Mouse (Mus musculus): Measurements from ENCODE around the gene Whrn. TPM values are rescaled to one million over a fixed set of nuclear protein-coding genes. Genes with fewer than 3 reads are reported as not detected.

Gene Whrn
- polyA plus RNA-seq, 1 experiment from 2014 or later = 10.0 TPM

GRCm38 (mm10) chr4:63489676-63490075 is 6.1 kb downstream of the Whrn start:
- 78% methylated on average over 10 of the region's 10 CpGs for WGBS
- Histone ChIP-seq H3K27me3 (replicated peaks) (peaks cover 7% of the 10 kb centered on the region), H3K9ac (no peak overlapping the region), H3K4me3 (no peak overlapping the region), H3K9me3 (no peaks in the 10 kb centered on the region), H3K36me3 (no peaks in the 10 kb centered on the region), H3K4me2 (replicated peaks) (no peak overlapping the region), H3K4me1 (peaks cover 30% of the 10 kb centered on the region; the same call in 1 of the 2 replicates), H3K27ac (no peak overlapping the region)
- no peak for ATAC-seq (ENCODE audit: low FRiP score, low read depth)

- 92% methylated on average over 2 of the region's 2 CpGs for WGBS
- Histone ChIP-seq H3K4me3 (no peak overlapping the region), H3K27ac (no peak overlapping the region), H3K9ac (no peak overlapping the region), H3K27me3 (replicated peaks) (peaks cover 4% of the 10 kb centered on the region; the same call in 1 of the 2 replicates), H3K4me1 (peaks cover 24% of the 10 kb centered on the region), H3K9me3 (no peaks in the 10 kb centered on the region), H3K36me3 (no peaks in the 10 kb centered on the region), H3K4me2 (replicated peaks) (no peak overlapping the region)
- no peak for ATAC-seq (ENCODE audit: low FRiP score, low read depth)
Observed at GRCm38 (mm10) chr4:63487916-63488315, 7.9 kb downstream of the Whrn start.

- no peaks in the 10 kb centered on the region; the same call in 1 of the 2 replicates for H3K27me3 ChIP-seq (replicated peaks)
- H3K4me2 ChIP-seq (replicated peaks) = no peak overlapping the region
- H3K9me3 ChIP-seq = no peaks in the 10 kb centered on the region
- peaks cover 19% of the 10 kb centered on the region for H3K4me1 ChIP-seq
- no peak overlapping the region for H3K27ac ChIP-seq
- no peak for ATAC-seq (ENCODE audit: low FRiP score, low read depth)
- no peak overlapping the region for H3K4me3 ChIP-seq
- WGBS = 78% methylated on average over 6 of the region's 6 CpGs
- no peak overlapping the region for H3K9ac ChIP-seq
- no peaks in the 10 kb centered on the region for H3K36me3 ChIP-seq
Observed at GRCm38 (mm10) chr4:63487256-63487655, 8.5 kb downstream of the Whrn start.

GRCm38 (mm10) chr4:63486523-63486922 is 9.3 kb downstream of the Whrn start:
- no peak for ATAC-seq (ENCODE audit: low FRiP score, low read depth)
- Histone ChIP-seq H3K4me1 (peaks cover 19% of the 10 kb centered on the region), H3K9ac (no peak overlapping the region), H3K27me3 (replicated peaks) (no peaks in the 10 kb centered on the region), H3K36me3 (no peaks in the 10 kb centered on the region), H3K4me3 (no peak overlapping the region), H3K27ac (no peak overlapping the region), H3K4me2 (replicated peaks) (no peak overlapping the region), H3K9me3 (no peaks in the 10 kb centered on the region)
- WGBS = 36% methylated on average over 4 of the region's 4 CpGs

GRCm38 (mm10) chr4:63483741-63484140 is 12.1 kb downstream of the Whrn start:
- Histone ChIP-seq H3K36me3 (no peaks in the 10 kb centered on the region), H3K9ac (no peak overlapping the region), H3K27me3 (replicated peaks) (no peaks in the 10 kb centered on the region), H3K4me2 (replicated peaks) (no peak overlapping the region), H3K4me3 (no peak overlapping the region), H3K27ac (no peak overlapping the region), H3K4me1 (peaks cover 27% of the 10 kb centered on the region), H3K9me3 (no peaks in the 10 kb centered on the region)
- no peak for ATAC-seq (ENCODE audit: low FRiP score, low read depth)
- WGBS = 28% methylated on average over 7 of the region's 7 CpGs

- Histone ChIP-seq H3K9me3 (no peaks in the 10 kb centered on the region), H3K4me1 (peaks cover 18% of the 10 kb centered on the region), H3K9ac (no peak overlapping the region), H3K4me2 (replicated peaks) (0 out of 2 replicates have a peak overlapping the region, but pooled peaks have one; percentile 2), H3K27ac (no peak overlapping the region), H3K27me3 (replicated peaks) (no peaks in the 10 kb centered on the region), H3K36me3 (no peaks in the 10 kb centered on the region), H3K4me3 (no peak overlapping the region)
- 39% methylated on average over 11 of the region's 11 CpGs for WGBS
- no peak for ATAC-seq (ENCODE audit: low FRiP score, low read depth)
Observed at GRCm38 (mm10) chr4:63480845-63481167, 15.0 kb downstream of the Whrn start.

GRCm38 (mm10) chr4:63480098-63480844 is 15.5 kb downstream of the Whrn start:
- Histone ChIP-seq H3K27me3 (replicated peaks) (no peaks in the 10 kb centered on the region), H3K36me3 (no peaks in the 10 kb centered on the region), H3K4me2 (replicated peaks) (0 out of 2 replicates have a peak overlapping the region, but pooled peaks have one; percentile 2), H3K4me3 (no peak overlapping the region), H3K9me3 (no peaks in the 10 kb centered on the region), H3K27ac (no peak overlapping the region; the same call in 1 of the 2 replicates), H3K9ac (no peak overlapping the region), H3K4me1 (peaks cover 23% of the 10 kb centered on the region)
- 31% methylated on average over 11 of the region's 11 CpGs for WGBS
- ATAC-seq (ENCODE audit: low FRiP score, low read depth) = peak; percentile 26; the same call in 1 of the 2 replicates

GRCm38 (mm10) chr4:63478036-63478435 is 17.8 kb downstream of the Whrn start:
- peaks cover 27% of the 10 kb centered on the region for H3K4me1 ChIP-seq
- no peaks in the 10 kb centered on the region for H3K27me3 ChIP-seq (replicated peaks)
- H3K9me3 ChIP-seq = no peaks in the 10 kb centered on the region
- H3K4me3 ChIP-seq = no peak overlapping the region
- no peak overlapping the region for H3K4me2 ChIP-seq (replicated peaks)
- H3K9ac ChIP-seq = no peak overlapping the region
- 83% methylated on average over 7 of the region's 7 CpGs for WGBS
- H3K36me3 ChIP-seq = no peaks in the 10 kb centered on the region
- ATAC-seq (ENCODE audit: low FRiP score, low read depth) = no peak
- H3K27ac ChIP-seq = no peak overlapping the region

- H3K9ac ChIP-seq = no peak overlapping the region
- no peaks in the 10 kb centered on the region for H3K36me3 ChIP-seq
- WGBS = 91% methylated on average over 6 of the region's 6 CpGs
- ATAC-seq (ENCODE audit: low FRiP score, low read depth) = no peak
- no peak overlapping the region for H3K4me2 ChIP-seq (replicated peaks)
- peaks cover 27% of the 10 kb centered on the region for H3K4me1 ChIP-seq
- H3K27ac ChIP-seq = no peak overlapping the region
- no peak overlapping the region for H3K4me3 ChIP-seq
- no peaks in the 10 kb centered on the region for H3K9me3 ChIP-seq
- H3K27me3 ChIP-seq (replicated peaks) = no peaks in the 10 kb centered on the region
Observed at GRCm38 (mm10) chr4:63476891-63477290, 18.9 kb downstream of the Whrn start.

GRCm38 (mm10) chr4:63475208-63475607 is 20.6 kb downstream of the Whrn start:
- H3K4me3 ChIP-seq = no peak overlapping the region
- H3K27me3 ChIP-seq (replicated peaks) = no peaks in the 10 kb centered on the region
- ATAC-seq (ENCODE audit: low FRiP score, low read depth) = no peak
- no peak overlapping the region for H3K27ac ChIP-seq
- 55% methylated on average over 3 of the region's 3 CpGs for WGBS
- H3K4me1 ChIP-seq = peaks cover 20% of the 10 kb centered on the region
- no peaks in the 10 kb centered on the region for H3K36me3 ChIP-seq
- no peak overlapping the region for H3K4me2 ChIP-seq (replicated peaks)
- no peak overlapping the region for H3K9ac ChIP-seq
- no peaks in the 10 kb centered on the region for H3K9me3 ChIP-seq

- no peak overlapping the region for H3K27ac ChIP-seq
- 9% methylated on average over 2 of the region's 2 CpGs for WGBS
- peak; percentile 13; the same call in 1 of the 2 replicates for ATAC-seq (ENCODE audit: low FRiP score, low read depth)
Observed at GRCm38 (mm10) chr4:63474439-63474838, 21.4 kb downstream of the Whrn start.

GRCm38 (mm10) chr4:63467338-63467737 is 28.5 kb downstream of the Whrn start:
- Histone ChIP-seq H3K27ac (no peak overlapping the region), H3K4me2 (replicated peaks) (no peak overlapping the region), H3K27me3 (replicated peaks) (no peaks in the 10 kb centered on the region), H3K4me1 (0 out of 2 replicates have a peak, but pooled peaks cover 13% of the 10 kb centered on the region), H3K4me3 (no peak overlapping the region), H3K9me3 (no peaks in the 10 kb centered on the region), H3K36me3 (no peaks in the 10 kb centered on the region), H3K9ac (no peak overlapping the region)
- peak; percentile 42 for ATAC-seq (ENCODE audit: low FRiP score, low read depth)
- WGBS = 33% methylated on average over 9 of the region's 10 CpGs

More at GRCm38 (mm10) chr4:63474439-63474838, 21.4 kb downstream of the Whrn start:
- Histone ChIP-seq H3K4me2 (replicated peaks) (no peak overlapping the region), H3K4me1 (peaks cover 20% of the 10 kb centered on the region), H3K4me3 (no peak overlapping the region), H3K9me3 (no peaks in the 10 kb centered on the region), H3K9ac (no peak overlapping the region), H3K36me3 (no peaks in the 10 kb centered on the region), H3K27me3 (replicated peaks) (no peaks in the 10 kb centered on the region)

GRCm38 (mm10) chr4:63466192-63466591 is 29.6 kb downstream of the Whrn start:
- H3K36me3 ChIP-seq = no peaks in the 10 kb centered on the region
- H3K27ac ChIP-seq = no peak overlapping the region
- no peaks in the 10 kb centered on the region for H3K9me3 ChIP-seq
- 0 out of 2 replicates have a peak, but pooled peaks cover 13% of the 10 kb centered on the region for H3K4me1 ChIP-seq
- WGBS = 78% methylated on average over 6 of the region's 6 CpGs
- no peak overlapping the region for H3K4me3 ChIP-seq
- no peak overlapping the region for H3K4me2 ChIP-seq (replicated peaks)
- H3K27me3 ChIP-seq (replicated peaks) = peaks cover 5% of the 10 kb centered on the region; the same call in 1 of the 2 replicates
- H3K9ac ChIP-seq = no peak overlapping the region
- no peak for ATAC-seq (ENCODE audit: low FRiP score, low read depth)

Measured in neural tube, embryonic 12.5 days (tissue).